Mouse (Mus musculus) lung, postnatal 36 days (tissue): ENCODE results near the gene Gm10718.
A peak's percentile ranks its signal among the peaks of the same experiment; 100 is the strongest.
"Not testable (repeated sequence)": the region's sequence is repeated elsewhere in the genome, so short reads cannot be mapped to it uniquely, and the experiment has no call there.

Experiments used
- DNase-seq: peaks from one replicate; pipeline ENCODE4 v3.0.0; 2022; ENCODE audit warnings: mixed read lengths

Gene Gm10718

DNA sequence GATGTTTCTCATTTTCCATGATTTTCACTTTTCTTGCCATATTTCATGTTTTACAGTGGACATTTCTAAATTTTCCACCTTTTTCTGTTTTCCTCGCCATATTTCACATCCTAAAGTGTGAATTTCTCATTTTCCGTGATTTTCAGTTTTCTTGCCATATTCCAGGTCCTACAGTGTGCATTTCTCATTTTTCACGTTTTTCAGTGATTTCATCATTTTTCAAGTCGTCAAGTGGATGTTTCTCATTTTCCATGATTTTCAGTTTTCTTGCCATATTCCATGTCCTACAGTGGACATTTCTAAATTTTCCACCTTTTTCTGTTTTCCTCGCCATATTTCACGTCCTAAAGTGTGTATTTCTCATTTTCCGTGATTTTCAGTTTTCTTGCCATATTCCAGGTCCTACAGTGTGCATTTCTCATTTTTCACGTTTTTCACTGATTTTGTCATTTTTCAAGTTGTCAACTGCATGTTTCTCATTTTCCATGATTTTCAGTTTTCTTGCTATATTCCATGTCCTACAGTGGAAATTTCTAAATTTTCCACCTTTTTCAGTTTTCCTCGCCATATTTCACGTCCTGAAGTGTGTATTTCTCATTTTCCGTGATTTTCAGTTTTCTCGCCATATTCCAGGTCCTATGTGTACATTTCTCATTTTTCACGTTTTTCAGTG is at the start of gene Gm10718:
Gene Gm10718 (plus strand): TSS at position 236 of the 673 bp plus-strand sequence.
- DNase-seq: peak; percentile 8

DNA sequence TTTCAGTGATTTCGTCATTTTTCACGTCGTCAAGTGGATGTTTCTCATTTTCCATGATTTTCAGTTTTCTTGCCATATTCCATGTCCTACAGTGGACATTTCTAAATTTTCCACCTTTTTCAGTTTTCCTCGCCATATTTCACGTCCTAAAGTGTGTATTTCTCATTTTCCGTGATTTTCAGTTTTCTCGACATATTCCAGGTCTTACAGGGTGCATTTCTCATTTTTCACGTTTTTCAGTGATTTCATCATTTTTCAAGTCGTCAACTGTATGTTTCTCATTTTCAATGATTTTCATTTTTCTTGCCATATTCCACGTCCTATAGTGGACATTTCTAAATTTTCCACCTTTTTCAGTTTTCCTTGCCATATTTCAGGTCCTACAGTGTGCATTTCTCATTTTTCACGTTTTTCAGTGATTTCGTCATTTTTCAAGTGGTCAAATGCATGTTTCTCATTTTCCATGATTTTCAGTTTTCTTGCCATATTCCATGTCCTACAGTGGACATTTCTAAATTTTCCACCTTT is 22.8 kb upstream of the Gm10718 start, which contains the start of gene Gm10722:
Gene Gm10722 (plus strand): TSS at position 478 of the 528 bp plus-strand sequence.
- DNase-seq: not testable (repeated sequence)

DNA sequence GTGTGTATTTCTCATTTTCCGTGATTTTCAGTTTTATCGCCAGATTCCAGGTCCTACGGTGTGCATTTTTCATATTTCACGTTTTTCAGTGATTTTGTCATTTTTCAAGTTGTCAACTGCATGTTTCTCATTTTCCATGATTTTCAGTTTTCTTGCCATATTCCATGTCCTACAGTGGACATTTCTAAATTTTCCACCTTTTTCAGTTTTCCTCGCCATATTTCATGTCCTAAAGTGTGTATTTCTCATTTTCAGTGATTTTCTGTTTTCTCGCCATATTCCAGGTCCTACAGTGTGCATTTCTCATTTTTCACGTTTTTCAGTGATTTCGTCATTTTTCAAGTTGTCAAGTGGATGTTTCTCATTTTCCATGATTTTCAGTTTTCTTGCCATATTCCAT is 22.3 kb upstream of the Gm10718 start:
- peak; percentile 4 for DNase-seq

DNA sequence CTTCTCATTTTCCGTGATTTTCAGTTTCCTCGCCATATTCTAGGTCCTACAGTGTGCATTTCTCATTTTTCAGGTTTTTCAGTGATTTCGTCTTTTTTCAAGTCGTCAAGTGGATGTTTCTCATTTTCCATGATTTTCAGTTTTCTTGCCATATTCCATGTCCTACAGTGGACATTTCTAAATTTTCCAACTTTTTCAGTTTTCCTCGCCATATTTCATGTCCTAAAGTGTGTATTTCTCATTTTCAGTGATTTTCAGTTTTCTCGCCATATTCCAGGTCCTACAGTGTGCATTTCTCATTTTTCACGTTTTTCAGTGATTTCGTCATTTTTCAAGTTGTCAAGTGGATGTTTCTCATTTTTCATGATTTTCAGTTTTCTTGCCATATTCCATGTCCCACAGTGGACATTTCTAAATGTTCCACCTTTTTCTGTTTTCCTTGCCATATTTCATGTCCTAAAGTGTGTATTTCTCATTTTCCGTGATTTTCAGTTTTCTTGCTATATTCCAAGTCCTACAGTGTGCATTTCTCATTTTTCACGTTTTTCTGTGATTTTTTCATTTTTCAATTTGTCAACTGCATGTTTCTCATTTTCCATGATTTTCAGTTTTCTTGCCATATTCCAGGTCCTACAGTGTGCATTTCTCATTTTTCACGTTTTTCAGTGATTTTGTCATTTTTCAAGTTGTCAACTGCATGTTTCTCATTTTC is 21.2 kb upstream of the Gm10718 start:
- peak; percentile 98 for DNase-seq

DNA sequence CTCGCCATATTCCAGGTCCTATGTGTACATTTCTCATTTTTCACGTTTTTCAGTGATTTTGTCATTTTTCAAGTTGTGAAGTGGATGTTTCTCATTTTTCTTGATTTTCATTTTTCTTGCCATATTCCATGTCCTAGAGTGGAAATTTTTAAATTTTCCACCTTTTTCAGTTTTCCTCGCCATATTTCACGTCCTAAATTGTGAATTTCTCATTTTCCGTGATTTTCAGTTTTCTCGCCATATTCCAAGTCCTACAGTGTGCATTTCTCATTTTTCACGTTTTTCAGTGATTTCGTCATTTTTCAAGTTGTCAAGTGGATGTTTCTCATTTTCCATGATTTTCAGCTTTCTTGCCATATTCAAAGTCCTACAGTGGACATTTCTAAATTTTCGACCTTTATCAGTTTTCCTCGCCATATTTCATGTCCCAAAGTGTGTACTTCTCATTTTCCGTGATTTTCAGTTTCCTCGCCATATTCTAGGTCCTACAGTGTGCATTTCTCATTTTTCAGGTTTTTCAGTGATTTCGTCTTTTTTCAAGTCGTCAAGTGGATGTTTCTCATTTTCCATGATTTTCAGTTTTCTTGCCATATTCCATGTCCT is 20.5 kb upstream of the Gm10718 start, which contains the start of gene Gm11168:
Gene Gm11168 (plus strand): TSS at position 553 of the 603 bp plus-strand sequence.
- not testable (repeated sequence) for DNase-seq

DNA sequence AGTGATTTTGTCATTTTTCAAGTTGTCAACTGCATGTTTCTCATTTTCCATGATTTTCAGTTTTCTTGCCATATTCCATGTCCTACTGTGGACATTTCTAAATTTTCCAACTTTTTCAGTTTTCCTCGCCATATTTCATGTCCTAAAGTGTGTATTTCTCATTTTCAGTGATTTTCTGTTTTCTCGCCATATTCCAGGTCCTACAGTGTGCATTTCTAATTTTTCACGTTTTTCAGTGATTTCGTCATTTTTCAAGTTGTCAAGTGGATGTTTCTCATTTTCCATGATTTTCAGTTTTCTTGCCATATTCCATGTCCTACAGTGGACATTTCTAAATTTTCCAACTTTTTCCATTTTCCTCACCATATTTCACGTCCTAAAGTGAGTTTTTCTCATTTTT is 17.2 kb upstream of the Gm10718 start:
- DNase-seq: not testable (repeated sequence)

DNA sequence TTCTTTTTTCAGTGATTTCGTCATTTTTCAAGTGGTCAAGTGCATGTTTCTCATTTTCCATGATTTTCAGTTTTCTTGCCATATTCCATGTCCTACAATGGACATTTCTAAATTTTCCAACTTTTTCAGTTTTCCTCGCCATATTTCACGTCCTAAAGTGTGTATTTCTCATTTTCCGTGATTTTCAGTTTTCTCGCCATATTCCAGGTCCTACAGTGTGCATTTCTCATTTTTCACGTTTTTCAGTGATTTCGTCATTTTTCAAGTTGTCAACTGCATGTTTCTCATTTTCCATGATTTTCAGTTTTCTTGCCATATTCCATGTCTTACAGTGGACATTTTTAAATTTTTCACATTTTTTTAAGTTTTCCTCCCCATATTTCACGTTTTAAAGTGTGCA is 16.7 kb upstream of the Gm10718 start:
- peak; percentile 80 for DNase-seq

DNA sequence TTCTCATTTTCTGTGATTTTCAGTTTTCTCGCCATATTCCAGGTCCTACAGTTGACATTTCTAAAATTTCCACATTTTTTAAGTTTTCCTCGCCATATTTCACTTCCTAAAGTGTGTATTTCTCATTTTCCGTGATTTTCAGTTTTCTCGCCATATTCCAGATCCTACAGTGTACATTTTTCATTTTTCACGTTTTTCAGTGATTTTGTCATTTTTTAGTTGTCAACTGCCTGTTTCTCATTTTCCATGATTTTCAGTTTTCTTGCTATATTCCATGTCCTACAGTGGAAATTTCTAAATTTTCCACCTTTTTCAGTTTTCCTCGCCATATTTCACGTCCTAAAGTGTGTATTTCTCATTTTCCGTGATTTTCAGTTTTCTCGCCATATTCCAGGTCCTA is 16.1 kb upstream of the Gm10718 start:
- DNase-seq: not testable (repeated sequence)

DNA sequence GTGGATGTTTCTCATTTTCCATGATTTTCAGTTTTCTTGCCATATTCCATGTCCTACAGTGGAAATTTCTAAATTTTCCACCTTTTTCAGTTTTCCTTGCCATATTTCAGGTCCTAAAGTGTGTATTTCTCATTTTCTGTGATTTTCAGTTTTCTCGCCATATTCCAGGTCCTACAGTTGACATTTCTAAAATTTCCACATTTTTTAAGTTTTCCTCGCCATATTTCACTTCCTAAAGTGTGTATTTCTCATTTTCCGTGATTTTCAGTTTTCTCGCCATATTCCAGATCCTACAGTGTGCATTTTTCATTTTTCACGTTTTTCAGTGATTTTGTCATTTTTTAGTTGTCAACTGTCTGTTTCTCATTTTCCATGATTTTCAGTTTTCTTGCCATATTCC is 14.0 kb upstream of the Gm10718 start:
- not testable (repeated sequence) for DNase-seq

DNA sequence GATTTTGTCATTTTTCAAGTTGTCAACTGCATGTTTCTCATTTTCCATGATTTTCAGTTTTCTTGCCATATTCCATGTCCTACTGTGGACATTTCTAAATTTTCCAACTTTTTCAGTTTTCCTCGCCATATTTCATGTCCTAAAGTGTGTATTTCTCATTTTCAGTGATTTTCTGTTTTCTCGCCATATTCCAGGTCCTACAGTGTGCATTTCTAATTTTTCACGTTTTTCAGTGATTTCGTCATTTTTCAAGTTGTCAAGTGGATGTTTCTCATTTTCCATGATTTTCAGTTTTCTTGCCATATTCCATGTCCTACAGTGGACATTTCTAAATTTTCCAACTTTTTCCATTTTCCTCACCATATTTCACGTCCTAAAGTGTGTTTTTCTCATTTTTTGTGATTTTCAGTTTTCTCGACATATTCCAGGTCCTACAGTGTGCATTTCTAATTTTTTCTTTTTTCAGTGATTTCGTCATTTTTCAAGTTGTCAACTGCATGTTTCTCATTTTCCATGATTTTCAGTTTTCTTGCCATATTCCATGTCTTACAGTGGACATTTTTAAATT is 11.2 kb upstream of the Gm10718 start:
- not testable (repeated sequence) for DNase-seq

DNA sequence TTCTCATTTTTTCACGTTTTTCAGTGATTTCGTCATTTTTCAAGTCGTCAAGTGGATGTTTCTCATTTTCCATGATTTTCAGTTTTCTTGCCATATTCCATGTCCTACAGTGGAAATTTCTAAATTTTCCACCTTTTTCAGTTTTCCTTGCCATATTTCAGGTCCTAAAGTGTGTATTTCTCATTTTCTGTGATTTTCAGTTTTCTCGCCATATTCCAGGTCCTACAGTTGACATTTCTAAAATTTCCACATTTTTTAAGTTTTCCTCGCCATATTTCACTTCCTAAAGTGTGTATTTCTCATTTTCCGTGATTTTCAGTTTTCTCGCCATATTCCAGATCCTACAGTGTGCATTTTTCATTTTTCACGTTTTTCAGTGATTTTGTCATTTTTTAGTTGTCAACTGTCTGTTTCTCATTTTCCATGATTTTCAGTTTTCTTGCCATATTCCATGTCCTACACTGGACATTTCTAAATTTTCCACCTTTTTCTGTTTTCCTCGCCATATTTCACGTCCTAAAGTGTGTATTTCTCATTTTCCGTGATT is 10.5 kb upstream of the Gm10718 start, which contains the start of gene Gm10721:
Gene Gm10721 (plus strand): TSS at position 408 of the 547 bp plus-strand sequence.
- not testable (repeated sequence) for DNase-seq

DNA sequence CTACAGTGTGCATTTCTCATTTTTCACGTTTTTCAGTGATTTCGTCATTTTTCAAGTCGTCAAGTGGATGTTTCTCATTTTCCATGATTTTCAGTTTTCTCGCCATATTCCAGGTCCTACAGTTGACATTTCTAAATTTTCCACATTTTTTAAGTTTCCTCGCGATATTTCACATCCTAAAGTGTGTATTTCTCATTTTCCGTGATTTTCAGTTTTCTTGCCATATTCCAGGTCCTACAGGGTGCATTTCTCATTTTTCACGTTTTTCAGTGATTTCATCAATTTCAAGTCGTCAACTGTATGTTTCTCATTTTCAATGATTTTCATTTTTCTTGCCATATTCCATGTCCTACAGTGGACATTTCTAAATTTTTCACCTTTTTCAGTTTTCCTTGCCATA is 8.0 kb upstream of the Gm10718 start, which contains the start of gene Gm10720:
Gene Gm10720 (plus strand): TSS at position 301 of the 400 bp plus-strand sequence.
- not testable (repeated sequence) for DNase-seq

DNA sequence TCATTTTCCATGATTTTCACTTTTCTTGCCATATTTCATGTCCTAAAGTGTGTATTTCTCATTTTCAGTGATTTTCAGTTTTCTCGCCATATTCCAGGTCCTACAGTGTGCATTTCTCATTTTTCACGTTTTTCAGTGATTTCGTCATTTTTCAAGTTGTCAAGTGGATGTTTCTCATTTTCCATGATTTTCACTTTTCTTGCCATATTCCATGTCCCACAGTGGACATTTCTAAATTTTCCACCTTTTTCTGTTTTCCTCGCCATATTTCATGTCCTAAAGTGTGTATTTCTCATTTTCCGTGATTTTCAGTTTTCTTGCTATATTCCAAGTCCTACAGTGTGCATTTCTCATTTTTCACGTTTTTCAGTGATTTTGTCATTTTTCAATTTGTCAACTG is 7.5 kb upstream of the Gm10718 start:
- DNase-seq: not testable (repeated sequence)

DNA sequence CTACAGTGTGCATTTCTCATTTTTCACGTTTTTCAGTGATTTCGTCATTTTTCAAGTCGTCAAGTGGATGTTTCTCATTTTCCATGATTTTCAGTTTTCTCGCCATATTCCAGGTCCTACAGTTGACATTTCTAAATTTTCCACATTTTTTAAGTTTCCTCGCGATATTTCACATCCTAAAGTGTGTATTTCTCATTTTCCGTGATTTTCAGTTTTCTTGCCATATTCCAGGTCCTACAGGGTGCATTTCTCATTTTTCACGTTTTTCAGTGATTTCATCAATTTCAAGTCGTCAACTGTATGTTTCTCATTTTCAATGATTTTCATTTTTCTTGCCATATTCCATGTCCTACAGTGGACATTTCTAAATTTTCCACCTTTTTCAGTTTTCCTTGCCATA is 6.2 kb upstream of the Gm10718 start, which contains the start of gene Gm10719:
Gene Gm10719 (plus strand): TSS at position 301 of the 400 bp plus-strand sequence.
- not testable (repeated sequence) for DNase-seq

DNA sequence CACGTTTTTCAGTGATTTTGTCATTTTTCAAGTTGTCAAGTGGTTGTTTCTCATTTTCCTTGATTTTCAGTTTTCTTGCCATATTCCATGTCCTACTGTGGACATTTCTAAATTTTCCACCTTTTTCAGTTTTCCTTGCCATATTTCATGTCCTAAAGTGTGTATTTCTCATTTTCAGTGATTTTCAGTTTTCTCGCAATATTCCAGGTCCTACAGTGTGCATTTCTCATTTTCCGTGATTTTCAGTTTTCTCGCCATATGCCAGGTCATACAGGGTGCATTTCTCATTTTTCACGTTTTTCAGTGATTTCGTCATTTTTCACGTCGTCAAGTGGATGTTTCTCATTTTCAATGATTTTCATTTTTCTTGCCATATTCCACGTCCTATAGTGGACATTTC is 4.4 kb upstream of the Gm10718 start:
- peak; percentile 21 for DNase-seq

DNA sequence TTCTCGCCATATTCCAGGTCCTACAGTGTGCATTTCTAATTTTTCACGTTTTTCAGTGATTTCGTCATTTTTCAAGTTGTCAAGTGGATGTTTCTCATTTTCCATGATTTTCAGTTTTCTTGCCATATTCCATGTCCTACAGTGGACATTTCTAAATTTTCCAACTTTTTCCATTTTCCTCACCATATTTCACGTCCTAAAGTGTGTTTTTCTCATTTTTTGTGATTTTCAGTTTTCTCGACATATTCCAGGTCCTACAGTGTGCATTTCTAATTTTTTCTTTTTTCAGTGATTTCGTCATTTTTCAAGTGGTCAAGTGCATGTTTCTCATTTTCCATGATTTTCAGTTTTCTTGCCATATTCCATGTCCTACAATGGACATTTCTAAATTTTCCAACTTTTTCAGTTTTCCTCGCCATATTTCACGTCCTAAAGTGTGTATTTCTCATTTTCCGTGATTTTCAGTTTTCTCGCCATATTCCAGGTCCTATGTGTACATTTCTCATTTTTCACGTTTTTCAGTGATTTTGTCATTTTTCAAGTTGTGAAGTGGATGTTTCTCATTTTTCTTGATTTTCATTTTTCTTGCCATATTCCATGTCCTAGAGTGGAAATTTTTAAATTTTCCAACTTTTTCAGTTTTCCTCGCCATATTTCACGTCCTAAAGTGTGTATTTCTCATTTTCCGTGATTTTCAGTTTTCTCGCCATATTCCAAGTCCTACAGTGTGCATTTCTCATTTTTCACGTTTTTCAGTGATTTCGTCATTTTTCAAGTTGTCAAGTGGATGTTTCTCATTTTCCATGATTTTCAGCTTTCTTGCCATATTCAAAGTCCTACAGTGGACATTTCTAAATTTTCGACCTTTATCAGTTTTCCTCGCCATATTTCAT is 3.3 kb upstream of the Gm10718 start:
- peak; percentile 78 for DNase-seq

DNA sequence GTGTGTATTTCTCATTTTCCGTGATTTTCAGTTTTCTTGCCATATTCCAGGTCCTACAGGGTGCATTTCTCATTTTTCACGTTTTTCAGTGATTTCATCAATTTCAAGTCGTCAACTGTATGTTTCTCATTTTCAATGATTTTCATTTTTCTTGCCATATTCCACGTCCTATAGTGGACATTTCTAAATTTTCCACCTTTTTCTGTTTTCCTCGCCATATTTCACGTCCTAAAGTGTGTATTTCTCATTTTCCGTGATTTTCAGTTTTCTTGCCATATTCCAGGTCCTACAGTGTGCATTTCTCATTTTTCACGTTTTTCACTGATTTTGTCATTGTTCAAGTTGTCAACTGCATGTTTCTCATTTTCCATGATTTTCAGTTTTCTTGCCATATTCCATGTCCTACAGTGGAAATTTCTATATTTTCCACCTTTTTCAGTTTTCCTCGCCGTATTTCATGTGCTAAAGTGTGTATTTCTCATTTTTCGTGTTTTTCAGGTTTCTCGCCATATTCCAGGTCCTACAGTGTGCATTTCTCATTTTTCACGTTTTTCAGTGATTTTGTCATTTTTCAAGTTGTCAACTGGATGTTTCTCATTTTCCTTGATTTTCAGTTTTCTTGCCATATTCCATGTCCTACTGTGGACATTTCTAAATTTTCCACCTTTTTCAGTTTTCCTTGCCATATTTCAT is 885 bp upstream of the Gm10718 start:
- DNase-seq: peak; percentile 72

DNA sequence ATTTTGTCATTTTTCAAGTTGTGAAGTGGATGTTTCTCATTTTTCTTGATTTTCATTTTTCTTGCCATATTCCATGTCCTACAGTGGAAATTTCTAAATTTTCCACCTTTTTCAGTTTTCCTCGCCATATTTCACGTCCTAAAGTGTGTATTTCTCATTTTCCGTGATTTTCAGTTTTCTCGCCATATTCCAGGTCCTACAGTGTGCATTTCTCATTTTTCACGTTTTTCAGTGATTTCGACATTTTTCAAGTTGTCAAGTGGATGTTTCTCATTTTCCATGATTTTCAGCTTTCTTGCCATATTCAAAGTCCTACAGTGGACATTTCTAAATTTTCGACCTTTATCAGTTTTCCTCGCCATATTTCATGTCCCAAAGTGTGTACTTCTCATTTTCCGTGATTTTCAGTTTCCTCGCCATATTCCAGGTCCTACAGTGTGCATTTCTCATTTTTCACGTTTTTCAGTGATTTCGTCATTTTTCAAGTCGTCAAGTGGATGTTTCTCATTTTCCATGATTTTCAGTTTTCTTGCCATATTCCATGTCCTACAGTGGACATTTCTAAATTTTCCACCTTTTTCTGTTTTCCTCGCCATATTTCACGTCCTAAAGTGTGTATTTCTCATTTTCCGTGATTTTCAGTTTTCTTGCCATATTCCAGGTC is 770 bp downstream of the Gm10718 start:
- DNase-seq: peak; percentile 37

DNA sequence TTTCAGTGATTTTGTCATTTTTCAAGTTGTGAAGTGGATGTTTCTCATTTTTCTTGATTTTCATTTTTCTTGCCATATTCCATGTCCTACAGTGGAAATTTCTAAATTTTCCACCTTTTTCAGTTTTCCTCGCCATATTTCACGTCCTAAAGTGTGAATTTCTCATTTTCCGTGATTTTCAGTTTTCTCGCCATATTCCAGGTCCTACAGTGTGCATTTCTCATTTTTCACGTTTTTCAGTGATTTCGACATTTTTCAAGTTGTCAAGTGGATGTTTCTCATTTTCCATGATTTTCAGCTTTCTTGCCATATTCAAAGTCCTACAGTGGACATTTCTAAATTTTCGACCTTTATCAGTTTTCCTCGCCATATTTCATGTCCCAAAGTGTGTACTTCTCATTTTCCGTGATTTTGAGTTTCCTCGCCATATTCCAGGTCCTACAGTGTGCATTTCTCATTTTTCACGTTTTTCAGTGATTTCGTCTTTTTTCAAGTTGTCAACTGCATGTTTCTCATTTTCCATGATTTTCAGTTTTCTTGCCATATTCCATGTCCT is 1.6 kb downstream of the Gm10718 start, which contains the start of gene Gm10717:
Gene Gm10717 (plus strand): TSS at position 506 of the 556 bp plus-strand sequence.
- DNase-seq: peak; percentile 49

DNA sequence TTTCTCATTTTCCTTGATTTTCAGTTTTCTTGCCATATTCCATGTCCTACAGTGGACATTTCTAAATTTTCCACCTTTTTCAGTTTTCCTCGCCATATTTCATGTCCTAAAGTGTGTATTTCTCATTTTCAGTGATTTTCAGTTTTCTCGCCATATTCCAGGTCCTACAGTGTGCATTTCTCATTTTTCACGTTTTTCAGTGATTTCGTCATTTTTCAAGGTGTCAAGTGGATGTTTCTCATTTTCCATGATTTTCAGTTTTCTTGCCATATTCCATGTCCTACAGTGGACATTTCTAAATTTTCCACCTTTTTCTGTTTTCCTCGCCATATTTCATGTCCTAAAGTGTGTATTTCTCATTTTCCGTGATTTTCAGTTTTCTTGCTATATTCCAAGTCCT is 2.3 kb downstream of the Gm10718 start:
- peak; percentile 51 for DNase-seq
